Mouse (Mus musculus) ES-E14 (cell line): Measurements from ENCODE around the gene Hinfp. TPM values are rescaled to one million over a fixed set of nuclear protein-coding genes. Genes with fewer than 3 reads are reported as not detected.
A peak's percentile ranks its signal among the peaks of the same experiment; 100 is the strongest.

Experiments used
- DNase-seq: peaks from one replicate; pipeline ENCODE4 v3.0.0-alpha.2; 2013; ENCODE audit warnings: low read depth, low spot score
- H3K27ac ChIP-seq: 2 replicates; pipeline ENCODE4 v1.5.1; 2012; ENCODE audit warnings: low read depth, mild to moderate bottlenecking, low read length, moderate library complexity, mixed read lengths; ENCODE audit not compliant: poor library complexity, insufficient read depth, severe bottlenecking
- H3K36me3 ChIP-seq: 2 replicates; pipeline ENCODE4 v1.6.1; 2012; ENCODE audit warnings: mild to moderate bottlenecking, low read length, moderate library complexity, mixed read lengths; ENCODE audit not compliant: control insufficient read depth, poor library complexity, insufficient read depth, severe bottlenecking
- H3K4me1 ChIP-seq, 2 experiments: fragments of 150-350 bp in 1 of 2; sonication (generic) in 1 of 2; 2 replicates each; pipeline ENCODE4 v1.6.1; 2012; ENCODE audit warnings: low read length in 2 of 2, mild to moderate bottlenecking in 1 of 2, mixed read lengths in 1 of 2; ENCODE audit not compliant: control insufficient read depth in 2 of 2, insufficient read depth in 2 of 2, poor library complexity in 1 of 2
- H3K4me3 ChIP-seq, 2 experiments: fragments of 150-350 bp in 1 of 2; sonication (generic) in 1 of 2; 2 replicates each; pipeline ENCODE4 v1.5.1; 2012; ENCODE audit warnings: low read length in 2 of 2, low read depth in 1 of 2, mild to moderate bottlenecking in 1 of 2, mixed read lengths in 1 of 2; ENCODE audit not compliant: insufficient read depth in 1 of 2, poor library complexity in 1 of 2, severe bottlenecking in 1 of 2
- H3K9ac ChIP-seq: 2 replicates; pipeline ENCODE4 v1.6.1; 2012; ENCODE audit warnings: low read depth, mild to moderate bottlenecking, low read length, mixed read lengths; ENCODE audit not compliant: poor library complexity, insufficient read depth, severe bottlenecking
- H3K9me3 ChIP-seq: fragments of 150-350 bp; sonication (generic); 2 replicates; pipeline ENCODE4 v1.6.1; 2012; ENCODE audit warnings: low read depth, mild to moderate bottlenecking, low read length; ENCODE audit not compliant: control insufficient read depth, insufficient read depth
- CHD2 ChIP-seq: IDR thresholded peaks from 2 replicates; pipeline ENCODE4 v1.6.1; 2014; ENCODE audit warnings: mild to moderate bottlenecking, low read depth, low read length, inconsistent platforms
- HCFC1 ChIP-seq: IDR thresholded peaks from 2 replicates; pipeline ENCODE4 v1.6.1; 2012; ENCODE audit warnings: low read length, inconsistent platforms, borderline replicate concordance; ENCODE audit not compliant: insufficient read depth
- MAFK ChIP-seq: IDR thresholded peaks from 2 replicates; pipeline ENCODE4 v1.6.1; 2014; ENCODE audit warnings: mild to moderate bottlenecking, low read depth, low read length, inconsistent platforms; ENCODE audit not compliant: insufficient read depth
- ZC3H11A ChIP-seq: IDR thresholded peaks from 2 replicates; pipeline ENCODE4 v1.6.1; 2012; ENCODE audit warnings: low read depth, mild to moderate bottlenecking, inconsistent platforms, low read length, borderline replicate concordance
- ZNF384 ChIP-seq: IDR thresholded peaks from 2 replicates; pipeline ENCODE4 v1.6.1; 2012; ENCODE audit warnings: low read depth, low read length, inconsistent platforms
- in situ Hi-C, 2 experiments: fragments of 600-800 bp; cut with MboI; formaldehyde crosslinking; loops; one replicate each; pipeline ENCODE4 v1.15.1; 2025; ENCODE audit warnings: low sequenced_read_pairs in 2 of 2, inconsistent platforms in 1 of 2; ENCODE audit not compliant: unreplicated experiment in 2 of 2
- total RNA-seq: library from RNA; depleted of rRNA; stranded (reverse); fragments of 300-350 nt; gene quantifications from 2 replicates; pipeline ENCODE4 v1.2.3, GENCODE M21; 2012

Gene Hinfp
- total RNA-seq, 1 experiment = 29.1 TPM

GRCm38 (mm10) chr9:44266478-44267226, 38.8 kb downstream of the Hinfp start:
- in situ Hi-C loops = no loop called here
- no peak overlapping the region for H3K4me3 ChIP-seq
- H3K27ac ChIP-seq = no peak overlapping the region
- no peak for TF ChIP-seq HCFC1
- no peak for TF ChIP-seq ZC3H11A
- no peak for TF ChIP-seq CHD2
- no peak for TF ChIP-seq MAFK
- TF ChIP-seq ZNF384 = no peak
- no peaks in the 10 kb centered on the region for H3K36me3 ChIP-seq
- no peaks in the 10 kb centered on the region for H3K9me3 ChIP-seq
- peaks cover 2 to 6% of the 10 kb centered on the region in 2 experiments; a peak in 3 of 4 replicates for H3K4me1 ChIP-seq
- H3K9ac ChIP-seq = no peak overlapping the region
- DNase-seq = no peak

DNA sequence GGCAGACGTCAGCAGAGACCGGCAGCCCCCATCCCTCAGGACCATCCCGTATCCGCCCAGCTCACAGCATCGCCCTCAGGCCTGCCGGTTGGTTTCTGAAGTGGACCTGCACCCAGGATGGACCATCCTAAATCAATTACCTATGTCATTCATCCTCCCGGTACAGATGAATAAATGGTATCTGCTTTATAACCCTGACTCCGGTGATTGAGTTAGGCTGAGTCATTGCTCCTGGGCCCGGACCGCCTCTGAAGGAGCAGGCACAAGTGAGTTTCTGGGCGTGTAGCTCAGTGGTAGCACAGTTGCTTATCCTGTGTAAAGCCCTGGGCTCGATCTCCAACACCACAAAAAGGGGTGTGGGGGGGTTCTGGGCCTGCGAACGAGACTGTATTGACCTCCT, 44.1 kb downstream of the Hinfp start:
- Histone ChIP-seq H3K4me3 (no peak overlapping the region), H3K27ac (no peak overlapping the region), H3K4me1 (peaks cover 0 to 6% of the 10 kb centered on the region in 2 experiments; a peak in 2 of 4 replicates), H3K9me3 (no peaks in the 10 kb centered on the region), H3K9ac (no peak overlapping the region), H3K36me3 (no peaks in the 10 kb centered on the region)
- TF ChIP-seq HCFC1 = no peak
- TF ChIP-seq CHD2 = no peak
- TF ChIP-seq ZNF384 = no peak
- no peak for TF ChIP-seq MAFK
- no peak for TF ChIP-seq ZC3H11A
- DNase-seq = no peak
- in situ Hi-C loops = no loop called here

DNA sequence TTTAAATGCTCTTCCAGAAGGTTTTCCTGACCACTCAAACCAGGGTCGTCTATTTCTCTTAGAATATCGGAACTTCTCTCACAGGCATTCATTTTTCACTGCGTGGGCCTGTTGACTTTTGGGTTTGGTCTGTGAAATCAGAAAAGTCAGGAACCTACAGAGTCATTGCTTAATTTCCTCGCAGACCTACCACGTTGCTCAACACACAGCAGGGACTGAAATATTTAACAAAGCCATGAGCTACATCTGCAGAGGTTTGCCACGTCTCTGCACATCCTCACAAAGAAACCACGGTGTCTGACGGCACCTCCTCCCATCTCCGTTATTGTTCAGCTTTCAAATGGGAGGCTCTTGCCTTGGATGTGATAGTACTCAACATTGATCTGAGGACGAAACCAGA, 46.5 kb downstream of the Hinfp start:
- TF ChIP-seq HCFC1 (no peak), ZNF384 (no peak), MAFK (no peak), ZC3H11A (no peak), CHD2 (no peak)
- Histone ChIP-seq H3K4me3 (no peak overlapping the region), H3K9me3 (no peaks in the 10 kb centered on the region)

DNA sequence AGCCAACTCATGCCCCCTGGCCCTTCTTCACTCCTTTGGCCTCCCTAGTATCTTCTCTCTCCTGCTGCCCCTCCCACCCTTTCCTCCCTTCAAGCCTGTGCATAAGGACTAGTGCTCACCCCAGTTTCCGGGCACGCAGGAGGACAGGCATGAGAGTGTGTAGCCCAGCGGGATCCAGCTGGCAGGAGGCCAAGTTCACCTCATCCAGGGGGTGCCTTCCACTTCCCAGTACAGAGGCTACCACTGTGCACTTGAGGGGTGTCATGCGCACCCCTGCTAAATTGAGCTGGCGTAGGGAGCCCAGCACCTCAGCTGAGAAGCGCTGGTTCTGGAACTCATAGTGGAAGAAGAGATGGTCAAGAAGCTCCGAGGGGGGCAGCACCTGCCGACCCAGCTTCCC, 49.3 kb downstream of the Hinfp start:
- in situ Hi-C loops = no loop called here
- H3K9ac ChIP-seq = no peak overlapping the region
- H3K9me3 ChIP-seq = no peaks in the 10 kb centered on the region
- no peak for DNase-seq
- TF ChIP-seq CHD2 = no peak
- TF ChIP-seq ZNF384 = no peak
- TF ChIP-seq MAFK = no peak
- no peak for TF ChIP-seq HCFC1
- TF ChIP-seq ZC3H11A = no peak
- H3K27ac ChIP-seq = no peak overlapping the region
- no peaks in the 10 kb centered on the region for H3K36me3 ChIP-seq
- 0 out of 4 replicates have a peak overlapping the region, but pooled peaks of 1 of the 2 experiments have one; percentile 33 for H3K4me3 ChIP-seq
- peaks cover 0 to 2% of the 10 kb centered on the region in 2 experiments; a peak in 1 of 4 replicates for H3K4me1 ChIP-seq

More for the DNA sequence above, 46.5 kb downstream of the Hinfp start:
- in situ Hi-C loops = no loop called here
- DNase-seq = no peak
- H3K27ac ChIP-seq = no peak overlapping the region
- no peak overlapping the region for H3K9ac ChIP-seq
- H3K36me3 ChIP-seq = no peaks in the 10 kb centered on the region
- H3K4me1 ChIP-seq = peaks cover 0 to 6% of the 10 kb centered on the region in 2 experiments; a peak in 1 of 4 replicates
